Mouse (Mus musculus): ENCODE data around the gene Lrrc38.

Gene Lrrc38

GRCm38 (mm10) chr4:143348678-143349077 lies 879 bp upstream of the Lrrc38 start:
- ATAC-seq (ENCODE audit: insufficient number of reproducible peaks, low FRiP score, low TSS enrichment): no peak

GRCm38 (mm10) chr4:143350047-143351015 lies 774 bp downstream of the Lrrc38 start:
- peak; percentile 28; the same call in 1 of the 2 replicates for ATAC-seq (ENCODE audit: insufficient number of reproducible peaks, low FRiP score, low TSS enrichment)

GRCm38 (mm10) chr4:143352301-143352700 lies 2.7 kb downstream of the Lrrc38 start:
- no peak for ATAC-seq (ENCODE audit: insufficient number of reproducible peaks, low FRiP score, low TSS enrichment)

GRCm38 (mm10) chr4:143361520-143361919 lies 12.0 kb downstream of the Lrrc38 start:
- no peak for ATAC-seq (ENCODE audit: insufficient number of reproducible peaks, low FRiP score, low TSS enrichment)

- no peak for ATAC-seq (ENCODE audit: insufficient number of reproducible peaks, low FRiP score, low TSS enrichment)
Observed at GRCm38 (mm10) chr4:143366415-143367041, 17.0 kb downstream of the Lrrc38 start.

- ATAC-seq (ENCODE audit: insufficient number of reproducible peaks, low FRiP score, low TSS enrichment): no peak
Observed at GRCm38 (mm10) chr4:143379480-143379879, 29.9 kb downstream of the Lrrc38 start.

- no peak for ATAC-seq (ENCODE audit: insufficient number of reproducible peaks, low FRiP score, low TSS enrichment)
Observed at GRCm38 (mm10) chr4:143379931-143380715, 30.6 kb downstream of the Lrrc38 start.

- ATAC-seq (ENCODE audit: insufficient number of reproducible peaks, low FRiP score, low TSS enrichment): no peak
Observed at GRCm38 (mm10) chr4:143380716-143381004, 31.1 kb downstream of the Lrrc38 start.

- peak; percentile 52; the same call in 1 of the 2 replicates for ATAC-seq (ENCODE audit: insufficient number of reproducible peaks, low FRiP score, low TSS enrichment)
Observed at GRCm38 (mm10) chr4:143382163-143382562, 32.6 kb downstream of the Lrrc38 start.

- ATAC-seq (ENCODE audit: insufficient number of reproducible peaks, low FRiP score, low TSS enrichment): no peak
Observed at GRCm38 (mm10) chr4:143383646-143384045, 34.1 kb downstream of the Lrrc38 start.

GRCm38 (mm10) chr4:143388955-143389702 lies 39.6 kb downstream of the Lrrc38 start:
- peak; percentile 58; the same call in 1 of the 2 replicates for ATAC-seq (ENCODE audit: insufficient number of reproducible peaks, low FRiP score, low TSS enrichment)

- ATAC-seq (ENCODE audit: insufficient number of reproducible peaks, low FRiP score, low TSS enrichment): no peak
Observed at GRCm38 (mm10) chr4:143394181-143394580, 44.6 kb downstream of the Lrrc38 start, which contains the start of gene Pramel1. Pramel1 (plus strand) TSS chr4:143394428.

GRCm38 (mm10) chr4:143411566-143412218 lies 62.1 kb downstream of the Lrrc38 start:
- no peak for ATAC-seq (ENCODE audit: insufficient number of reproducible peaks, low FRiP score, low TSS enrichment)

- ATAC-seq (ENCODE audit: insufficient number of reproducible peaks, low FRiP score, low TSS enrichment): peak; percentile 97
Observed at GRCm38 (mm10) chr4:143412219-143413092, 62.9 kb downstream of the Lrrc38 start, which contains the start of gene Pramef8. Pramef8 (plus strand) TSS chr4:143412426.

GRCm38 (mm10) chr4:143413621-143414020 lies 64.1 kb downstream of the Lrrc38 start:
- ATAC-seq (ENCODE audit: insufficient number of reproducible peaks, low FRiP score, low TSS enrichment): no peak

- no peak for ATAC-seq (ENCODE audit: insufficient number of reproducible peaks, low FRiP score, low TSS enrichment)
Observed at GRCm38 (mm10) chr4:143414121-143414520, 64.6 kb downstream of the Lrrc38 start.
